Mouse (Mus musculus): ENCODE results near the gene Tagln3. TPM values are rescaled to one million over a fixed set of nuclear protein-coding genes. Genes with fewer than 3 reads are reported as not detected.

Tagln3 gene
- polyA plus RNA-seq, 1 experiment from 2014 or later = 444 TPM

GRCm38 (mm10) chr16:45758726-45759269 is 34.4 kb upstream of the Tagln3 start:
- Histone ChIP-seq H3K4me2 (ENCODE audit: low read length) (no peak overlapping the region), H3K4me3 (replicated peaks; ENCODE audit: low read depth, low read length) (no peak overlapping the region), H3K4me1 (ENCODE audit: control insufficient read depth, insufficient read depth, low read length) (no peaks in the 10 kb centered on the region), H3K9me3 (ENCODE audit: control insufficient read depth, low read length) (no peaks in the 10 kb centered on the region), H3K27me3 (ENCODE audit: control insufficient read depth, insufficient read depth, low read length) (no peaks in the 10 kb centered on the region), H3K27ac (replicated peaks; ENCODE audit: low read depth, low read length) (no peak overlapping the region), H3K9ac (replicated peaks; ENCODE audit: low read length) (no peak overlapping the region), H3K36me3 (ENCODE audit: control insufficient read depth, insufficient read depth, low read length) (no peaks in the 10 kb centered on the region)
- no peak for DNase-seq
- ATAC-seq (ENCODE audit: low FRiP score, low TSS enrichment) = no peak
- 92% methylated on average over 9 of the region's 9 CpGs for WGBS

- Histone ChIP-seq H3K27me3 (ENCODE audit: control insufficient read depth, insufficient read depth, low read length) (no peaks in the 10 kb centered on the region), H3K4me2 (ENCODE audit: low read length) (no peak overlapping the region), H3K4me3 (replicated peaks; ENCODE audit: low read depth, low read length) (no peak overlapping the region), H3K4me1 (ENCODE audit: control insufficient read depth, insufficient read depth, low read length) (no peaks in the 10 kb centered on the region), H3K27ac (replicated peaks; ENCODE audit: low read depth, low read length) (no peak overlapping the region), H3K9me3 (ENCODE audit: control insufficient read depth, low read length) (no peaks in the 10 kb centered on the region), H3K36me3 (ENCODE audit: control insufficient read depth, insufficient read depth, low read length) (no peaks in the 10 kb centered on the region), H3K9ac (replicated peaks; ENCODE audit: low read length) (no peak overlapping the region)
- 89% methylated on average over 12 of the region's 12 CpGs for WGBS
- DNase-seq (no peak), ATAC-seq (ENCODE audit: low FRiP score, low TSS enrichment) (no peak; the same call in 1 of the 2 replicates)
Observed at GRCm38 (mm10) chr16:45757421-45758078, 33.1 kb upstream of the Tagln3 start.

GRCm38 (mm10) chr16:45756855-45757254 is 32.4 kb upstream of the Tagln3 start:
- Histone ChIP-seq H3K4me2 (ENCODE audit: low read length) (no peak overlapping the region), H3K4me3 (replicated peaks; ENCODE audit: low read depth, low read length) (no peak overlapping the region), H3K27me3 (ENCODE audit: control insufficient read depth, insufficient read depth, low read length) (no peaks in the 10 kb centered on the region), H3K9ac (replicated peaks; ENCODE audit: low read length) (no peak overlapping the region), H3K4me1 (ENCODE audit: control insufficient read depth, insufficient read depth, low read length) (no peaks in the 10 kb centered on the region), H3K36me3 (ENCODE audit: control insufficient read depth, insufficient read depth, low read length) (no peaks in the 10 kb centered on the region), H3K9me3 (ENCODE audit: control insufficient read depth, low read length) (no peaks in the 10 kb centered on the region), H3K27ac (replicated peaks; ENCODE audit: low read depth, low read length) (no peak overlapping the region)
- peak; percentile 82 for ATAC-seq (ENCODE audit: low FRiP score, low TSS enrichment)
- 49% methylated on average over 9 of the region's 9 CpGs for whole genome bisulfite sequencing
- DNase-seq = peak; percentile 92

GRCm38 (mm10) chr16:45743591-45744144 is 19.3 kb upstream of the Tagln3 start:
- peak overlapping the region; percentile 94 for H3K27ac ChIP-seq (replicated peaks; ENCODE audit: low read depth, low read length)
- WGBS = 59% methylated on average over 4 of the region's 4 CpGs
- DNase-seq = peak; percentile 41

GRCm38 (mm10) chr16:45742615-45743476 is 18.4 kb upstream of the Tagln3 start, which contains the start of gene Abhd10:
Gene Abhd10, minus strand, starts transcription at chr16:45742955.
- WGBS = under 1% methylated on average over 49 of the region's 51 CpGs
- H3K4me1 ChIP-seq (ENCODE audit: control insufficient read depth, insufficient read depth, low read length) = peaks cover 16% of the 10 kb centered on the region
- peak within 1 kb of the TSS; percentile 81 for H3K4me3 ChIP-seq (replicated peaks; ENCODE audit: low read depth, low read length)
- H3K9me3 ChIP-seq (ENCODE audit: control insufficient read depth, low read length) = no peaks in the 10 kb centered on the region
- H3K4me2 ChIP-seq (ENCODE audit: low read length) = peak within 1 kb of the TSS; percentile 72
- ATAC-seq (ENCODE audit: low FRiP score, low TSS enrichment) = peak; percentile 97
- H3K9ac ChIP-seq (replicated peaks; ENCODE audit: low read length) = peak within 1 kb of the TSS; percentile 94
- no peaks in the 10 kb centered on the region for H3K36me3 ChIP-seq (ENCODE audit: control insufficient read depth, insufficient read depth, low read length)
- DNase-seq = peak; percentile 98
- peak within 1 kb of the TSS; percentile 94 for H3K27ac ChIP-seq (replicated peaks; ENCODE audit: low read depth, low read length)
- no peaks in the 10 kb centered on the region for H3K27me3 ChIP-seq (ENCODE audit: control insufficient read depth, insufficient read depth, low read length)

More at GRCm38 (mm10) chr16:45743591-45744144, 19.3 kb upstream of the Tagln3 start:
- no peaks in the 10 kb centered on the region for H3K36me3 ChIP-seq (ENCODE audit: control insufficient read depth, insufficient read depth, low read length)
- peak overlapping the region; percentile 81 for H3K4me3 ChIP-seq (replicated peaks; ENCODE audit: low read depth, low read length)
- H3K4me1 ChIP-seq (ENCODE audit: control insufficient read depth, insufficient read depth, low read length) = peaks cover 16% of the 10 kb centered on the region
- peak overlapping the region; percentile 72 for H3K4me2 ChIP-seq (ENCODE audit: low read length)
- no peak for ATAC-seq (ENCODE audit: low FRiP score, low TSS enrichment)
- H3K9me3 ChIP-seq (ENCODE audit: control insufficient read depth, low read length) = no peaks in the 10 kb centered on the region
- H3K9ac ChIP-seq (replicated peaks; ENCODE audit: low read length) = no peak overlapping the region
- no peaks in the 10 kb centered on the region for H3K27me3 ChIP-seq (ENCODE audit: control insufficient read depth, insufficient read depth, low read length)

GRCm38 (mm10) chr16:45737880-45738279 is 13.5 kb upstream of the Tagln3 start:
- no peak overlapping the region for H3K4me3 ChIP-seq (replicated peaks; ENCODE audit: low read depth, low read length)
- no peak overlapping the region for H3K27ac ChIP-seq (replicated peaks; ENCODE audit: low read depth, low read length)
- H3K4me1 ChIP-seq (ENCODE audit: control insufficient read depth, insufficient read depth, low read length) = peaks cover 6% of the 10 kb centered on the region
- H3K9me3 ChIP-seq (ENCODE audit: control insufficient read depth, low read length) = no peaks in the 10 kb centered on the region
- WGBS = 95% methylated on average over 8 of the region's 8 CpGs
- DNase-seq (no peak), ATAC-seq (ENCODE audit: low FRiP score, low TSS enrichment) (no peak)
- no peak overlapping the region for H3K9ac ChIP-seq (replicated peaks; ENCODE audit: low read length)
- peaks cover 37% of the 10 kb centered on the region for H3K36me3 ChIP-seq (ENCODE audit: control insufficient read depth, insufficient read depth, low read length)
- no peak overlapping the region for H3K4me2 ChIP-seq (ENCODE audit: low read length)
- no peaks in the 10 kb centered on the region for H3K27me3 ChIP-seq (ENCODE audit: control insufficient read depth, insufficient read depth, low read length)

- no peaks in the 10 kb centered on the region for H3K27me3 ChIP-seq (ENCODE audit: control insufficient read depth, insufficient read depth, low read length)
- DNase-seq (no peak), ATAC-seq (ENCODE audit: low FRiP score, low TSS enrichment) (no peak)
- no peak overlapping the region for H3K9ac ChIP-seq (replicated peaks; ENCODE audit: low read length)
- H3K9me3 ChIP-seq (ENCODE audit: control insufficient read depth, low read length) = no peaks in the 10 kb centered on the region
- H3K4me2 ChIP-seq (ENCODE audit: low read length) = no peak overlapping the region
- H3K27ac ChIP-seq (replicated peaks; ENCODE audit: low read depth, low read length) = no peak overlapping the region
- no peak overlapping the region for H3K4me3 ChIP-seq (replicated peaks; ENCODE audit: low read depth, low read length)
- peaks cover 46% of the 10 kb centered on the region for H3K36me3 ChIP-seq (ENCODE audit: control insufficient read depth, insufficient read depth, low read length)
- 96% methylated on average over 3 of the region's 3 CpGs for WGBS
- H3K4me1 ChIP-seq (ENCODE audit: control insufficient read depth, insufficient read depth, low read length) = peaks cover 6% of the 10 kb centered on the region; the same call in 1 of the 2 replicates
Observed at GRCm38 (mm10) chr16:45736724-45737123, 12.3 kb upstream of the Tagln3 start.

- ATAC-seq (ENCODE audit: low FRiP score, low TSS enrichment) = no peak
- Histone ChIP-seq H3K27ac (replicated peaks; ENCODE audit: low read depth, low read length) (no peak overlapping the region), H3K36me3 (ENCODE audit: control insufficient read depth, insufficient read depth, low read length) (peaks cover 43% of the 10 kb centered on the region), H3K4me3 (replicated peaks; ENCODE audit: low read depth, low read length) (no peak overlapping the region), H3K4me1 (ENCODE audit: control insufficient read depth, insufficient read depth, low read length) (peaks cover 11% of the 10 kb centered on the region; the same call in 1 of the 2 replicates), H3K9me3 (ENCODE audit: control insufficient read depth, low read length) (no peaks in the 10 kb centered on the region), H3K4me2 (ENCODE audit: low read length) (no peak overlapping the region), H3K9ac (replicated peaks; ENCODE audit: low read length) (no peak overlapping the region), H3K27me3 (ENCODE audit: control insufficient read depth, insufficient read depth, low read length) (no peaks in the 10 kb centered on the region)
- WGBS = 92% methylated on average over 5 of the region's 5 CpGs
- no peak for DNase-seq
Observed at GRCm38 (mm10) chr16:45729163-45729562, 4.8 kb upstream of the Tagln3 start.
